In the genomic region with DNA sequence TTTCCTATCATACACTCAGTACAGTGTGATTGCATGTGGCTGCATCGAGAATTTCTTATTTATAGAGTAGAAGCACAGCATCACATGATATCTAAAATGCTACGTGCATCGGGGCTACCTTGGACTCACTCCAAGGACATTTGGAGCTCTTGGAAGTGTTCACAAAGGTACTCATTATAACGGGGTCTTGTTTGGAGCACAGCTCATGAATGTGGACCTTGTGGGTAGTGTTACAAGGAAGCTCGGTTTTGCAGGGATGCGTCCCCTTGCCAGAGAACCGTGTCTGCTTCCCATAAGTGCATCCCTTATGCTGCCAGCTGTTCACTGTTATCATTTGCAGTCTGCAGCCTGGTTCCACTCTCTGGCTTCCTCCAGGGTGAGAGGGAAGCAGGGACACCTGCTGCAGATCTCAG, we compare ENCODE assay signal across 9 mouse cellular contexts.
DNase-seq lines count a peak whose midpoint lies in the region; ATAC-seq lines count a peak whose summit lies in the region.
"Had no signal": no experiment of that assay in that cellular context is flagged by ENCODE, and none has a peak within 500 bp of the region (broad histone marks: within the 10 kb centered on the region; RNA-seq: fewer than 3 reads in every experiment).

No protein-coding gene starts in this region.

- H3K9ac ChIP-seq in heart, embryonic 12.5 days = no peak overlapping the region

- H3K9me3 ChIP-seq in heart, embryonic 12.5 days (replicated peaks) = no peaks in the 10 kb centered on the region

- peak overlapping the region; percentile 33; the same call in 1 of the 2 replicates for H3K27ac ChIP-seq in heart, embryonic 12.5 days (ENCODE audit: poor library complexity, severe bottlenecking)

- no peaks in the 10 kb centered on the region for H3K27me3 ChIP-seq in heart, embryonic 12.5 days (replicated peaks)
- H3K27me3 ChIP-seq: CH12.LX had no signal

- H3K4me2 ChIP-seq in heart, embryonic 12.5 days = peak overlapping the region; percentile 29; the same call in 1 of the 2 replicates

- whole genome bisulfite sequencing in heart, embryonic 12.5 days = 44% methylated on average over 7 of the region's 7 CpGs

- H3K4me3 ChIP-seq in heart, embryonic 12.5 days = no peak overlapping the region

- peaks cover 9% of the 10 kb centered on the region; the same call in 1 of the 2 replicates for H3K4me1 ChIP-seq in heart, embryonic 12.5 days (replicated peaks)

- no peak for DNase-seq in heart, adult 8-10 months (ENCODE audit: low spot score)
- peak; percentile 43 for DNase-seq in brain, embryonic 18.5 days (ENCODE audit: low read depth, low spot score)
- peak; percentile 54 to 69 for DNase-seq in frontal cortex, adult 2 months (ENCODE audit: extremely low spot score in 1 of 2, low spot score in 1 of 2)
- peak; percentile 25 to 72 for DNase-seq in left cerebral cortex, adult 8-10 months (ENCODE audit: low spot score in 2 of 2)
- peak; percentile 29 for DNase-seq in retina, embryonic 14.5 days (ENCODE audit: low spot score)
- DNase-seq in adrenal gland, adult 8-10 months = no peak

- 0 out of 2 replicates have a peak, but pooled peaks have one; percentile 53 for ATAC-seq in heart, embryonic 12.5 days (ENCODE audit: insufficient number of reproducible peaks, low FRiP score)
- no peak for ATAC-seq in inflammation-experienced regulatory T-cells, adult 6 months

- no peaks in the 10 kb centered on the region for H3K36me3 ChIP-seq in heart, embryonic 12.5 days

Comparison
In these comparisons a context has a peak if more than half of its experiments do, and no peak if none do; other contexts are left out.
1. DNase-seq: peak in brain, embryonic 18.5 days (single experiment), frontal cortex, adult 2 months (2 of 2), left cerebral cortex, adult 8-10 months (2 of 2) and retina, embryonic 14.5 days (single experiment); none in heart, adult 8-10 months (single experiment) and adrenal gland, adult 8-10 months (single experiment).